Comparison of ENCODE assay signal across 18 mouse cellular contexts in the genomic region with DNA sequence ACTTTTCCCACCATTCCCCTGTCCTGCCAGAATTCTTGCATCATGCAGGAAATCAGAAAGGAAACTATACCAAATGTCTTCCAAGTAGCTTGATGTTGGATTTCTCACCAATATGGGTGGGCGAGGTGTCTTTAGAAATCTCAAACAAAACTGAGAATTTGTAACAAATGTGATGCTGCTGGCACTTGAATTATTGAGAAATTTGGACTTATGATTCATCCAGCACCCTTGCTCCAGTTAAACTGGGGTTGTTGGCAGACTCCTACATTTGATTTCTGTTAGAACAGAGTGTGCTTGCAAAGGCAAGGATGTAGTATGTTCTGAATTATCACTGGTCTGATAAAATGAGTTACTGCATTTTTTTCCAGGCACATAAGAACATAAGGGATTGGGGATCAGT.
DNase-seq lines count a peak whose midpoint lies in the region; ATAC-seq lines count a peak whose summit lies in the region.
"Had no signal": no experiment of that assay in that cellular context is flagged by ENCODE, and none has a peak within 500 bp of the region (broad histone marks: within the 10 kb centered on the region; RNA-seq: fewer than 3 reads in every experiment).

No protein-coding gene starts in this region.

- no peaks in the 10 kb centered on the region for H3K9me3 ChIP-seq in heart, embryonic 11.5 days (replicated peaks; ENCODE audit: control insufficient read depth, low read length)
- no peaks in the 10 kb centered on the region for H3K9me3 ChIP-seq in kidney, embryonic 16.5 days (ENCODE audit: low read length)
- H3K9me3 ChIP-seq: embryonic facial prominence, embryonic 13.5 days; heart, embryonic 13.5 days; liver, embryonic 13.5 days; neural tube, embryonic 15.5 days; stomach, embryonic 15.5 days had no signal

- no peak overlapping the region for H3K9ac ChIP-seq in heart, embryonic 11.5 days (ENCODE audit: low read depth, low read length)
- H3K9ac ChIP-seq in kidney, embryonic 16.5 days (replicated peaks; ENCODE audit: low read length): no peak overlapping the region
- H3K9ac ChIP-seq: embryonic facial prominence, embryonic 13.5 days; heart, embryonic 13.5 days; hindbrain, embryonic 14.5 days; liver, embryonic 13.5 days; neural tube, embryonic 15.5 days; stomach, embryonic 15.5 days had no signal

- no peaks in the 10 kb centered on the region for H3K27me3 ChIP-seq in heart, embryonic 11.5 days (ENCODE audit: control insufficient read depth, insufficient read depth, low read length)
- H3K27me3 ChIP-seq in kidney, embryonic 16.5 days (ENCODE audit: insufficient read depth, low read length): no peaks in the 10 kb centered on the region
- H3K27me3 ChIP-seq: embryonic facial prominence, embryonic 13.5 days; heart, embryonic 13.5 days; liver, embryonic 13.5 days; neural tube, embryonic 15.5 days; stomach, embryonic 15.5 days had no signal

- DNase-seq in heart, adult 11 months: peak; percentile 88
- DNase-seq in lung, postnatal 10 days: peak; percentile 6
- no peak for DNase-seq in lung, postnatal 4 days
- DNase-seq in layer of hippocampus, adult 9-11 months: peak; percentile 38
- peak; percentile 50 for DNase-seq in skeletal muscle tissue, adult 2 months (ENCODE audit: low read depth, low spot score)
- no peak for DNase-seq in testis, postnatal 14 days (ENCODE audit: low spot score)
- DNase-seq: kidney, adult 2 months; liver, embryonic 13.5 days; thymus, postnatal 4 days had no signal

- H3K4me2 ChIP-seq in heart, embryonic 11.5 days: no peak overlapping the region
- no peak overlapping the region for H3K4me2 ChIP-seq in kidney, embryonic 16.5 days (replicated peaks; ENCODE audit: low read depth, low read length)
- H3K4me2 ChIP-seq: embryonic facial prominence, embryonic 13.5 days; heart, embryonic 13.5 days; hindbrain, embryonic 14.5 days; liver, embryonic 13.5 days; neural tube, embryonic 15.5 days; stomach, embryonic 15.5 days had no signal

- no peak overlapping the region for H3K27ac ChIP-seq in heart, embryonic 11.5 days (ENCODE audit: low read depth, low read length)
- no peak overlapping the region for H3K27ac ChIP-seq in kidney, embryonic 16.5 days (ENCODE audit: low read length)
- H3K27ac ChIP-seq: embryonic facial prominence, embryonic 13.5 days; heart, embryonic 13.5 days; hindbrain, embryonic 14.5 days; left cerebral cortex, adult 2 months; liver, embryonic 13.5 days; neural tube, embryonic 15.5 days; stomach, embryonic 15.5 days had no signal

- no peak for ATAC-seq in heart, embryonic 11.5 days (replicated peaks; ENCODE audit: insufficient number of reproducible peaks, low FRiP score, low TSS enrichment)
- ATAC-seq in kidney, embryonic 16.5 days (ENCODE audit: low FRiP score, low TSS enrichment): no peak
- ATAC-seq: activated CD4-positive, CD25-positive, alpha-beta regulatory T cell, adult 4 months had no signal

- H3K4me1 ChIP-seq in heart, embryonic 11.5 days (ENCODE audit: control insufficient read depth, insufficient read depth, low read length): no peaks in the 10 kb centered on the region
- H3K4me1 ChIP-seq in kidney, embryonic 16.5 days (ENCODE audit: insufficient read depth, low read length): no peaks in the 10 kb centered on the region
- H3K4me1 ChIP-seq: heart, embryonic 13.5 days; liver, embryonic 13.5 days; neural tube, embryonic 15.5 days; stomach, embryonic 15.5 days had no signal

- WGBS in heart, embryonic 11.5 days (ENCODE audit: insufficient replicate concordance): 75% methylated on average over 1 of the region's 1 CpGs
- WGBS in kidney, embryonic 16.5 days: 88% methylated on average over 1 of the region's 1 CpGs

- no peaks in the 10 kb centered on the region for H3K36me3 ChIP-seq in heart, embryonic 11.5 days (ENCODE audit: control insufficient read depth, insufficient read depth, low read length)
- no peaks in the 10 kb centered on the region for H3K36me3 ChIP-seq in kidney, embryonic 16.5 days (ENCODE audit: insufficient read depth, low read length)
- H3K36me3 ChIP-seq: embryonic facial prominence, embryonic 13.5 days; heart, embryonic 13.5 days; liver, embryonic 13.5 days; neural tube, embryonic 15.5 days; stomach, embryonic 15.5 days had no signal

- no peak overlapping the region for H3K4me3 ChIP-seq in heart, embryonic 11.5 days (ENCODE audit: low read depth, low read length)
- no peak overlapping the region for H3K4me3 ChIP-seq in kidney, embryonic 16.5 days (ENCODE audit: low read length)
- H3K4me3 ChIP-seq: embryonic facial prominence, embryonic 13.5 days; heart, embryonic 13.5 days; left cerebral cortex, adult 2 months; liver, embryonic 13.5 days; neural tube, embryonic 15.5 days; stomach, embryonic 15.5 days had no signal

Comparison
In these comparisons a context has a peak if more than half of its experiments do, and no peak if none do; other contexts are left out.
1. DNase-seq: peak in heart, adult 11 months (single experiment), lung, postnatal 10 days (single experiment), layer of hippocampus, adult 9-11 months (single experiment) and skeletal muscle tissue, adult 2 months (single experiment); none in lung, postnatal 4 days (0 of 2) and testis, postnatal 14 days (single experiment).